Mouse (Mus musculus) testis, postnatal 10 days (tissue): ENCODE results near the gene A730049H05Rik.

ENCODE experiments used
- DNase-seq: peaks from one replicate; pipeline ENCODE4 v3.0.0; 2021; ENCODE audit warnings: low spot score

The A730049H05Rik gene

GRCm38 (mm10) chr6:92879700-92880265, 63.5 kb downstream of the A730049H05Rik start:
- DNase-seq = no peak

GRCm38 (mm10) chr6:92882446-92882845, 66.2 kb downstream of the A730049H05Rik start:
- DNase-seq = no peak

GRCm38 (mm10) chr6:92883131-92883900, 67.0 kb downstream of the A730049H05Rik start:
- no peak for DNase-seq

GRCm38 (mm10) chr6:92891535-92891934, 75.3 kb downstream of the A730049H05Rik start:
- no peak for DNase-seq
